Mouse (Mus musculus): ENCODE measurements at regions not wholly inside any gene's neighbourhood (a gene's known extent, or its start where the extent isn't known, plus 50 kb on each side); places are given as distances from the start of the nearest gene placed in this dataset.

- WGBS (ENCODE audit: insufficient replicate concordance) = 57% methylated on average over 11 of the region's 11 CpGs
These were observed 208.9 kb upstream of the Tcerg1l start for GRCm38 (mm10) chr7:138606363-138606964.

GRCm38 (mm10) chr7:138605923-138606322 is 208.4 kb upstream of the Tcerg1l start:
- no peak overlapping the region for H3K4me2 ChIP-seq (ENCODE audit: low read depth)
- TF ChIP-seq EP300 (IDR thresholded peaks at IDR 0.05; ENCODE audit: low read depth) (no peak), CTCF (IDR thresholded peaks at IDR 0.05; ENCODE audit: low read depth) (no peak)
- no peak overlapping the region for H3K27ac ChIP-seq
- no peak overlapping the region for H3K4me3 ChIP-seq (ENCODE audit: insufficient read depth in 1 of 2, low read depth in 2 of 2, low read length in 2 of 2)
- no peaks in the 10 kb centered on the region for H3K36me3 ChIP-seq (replicated peaks; ENCODE audit: control insufficient read depth, insufficient read depth, low read depth)
- H3K27me3 ChIP-seq (ENCODE audit: control insufficient read depth, insufficient read depth, low read length) = no peaks in the 10 kb centered on the region
- ATAC-seq (ENCODE audit: insufficient read depth) (no peak), DNase-seq (ENCODE audit: low read depth in 3 of 3, low spot score in 3 of 3) (no peak)
- no peak overlapping the region for H3K9ac ChIP-seq (replicated peaks)
- H3K4me1 ChIP-seq (replicated peaks; ENCODE audit: control insufficient read depth in 2 of 2, insufficient read depth in 2 of 2, low read length in 1 of 2) = no peaks in the 10 kb centered on the region
- no peaks in the 10 kb centered on the region for H3K9me3 ChIP-seq (ENCODE audit: control insufficient read depth, low read length)

More at GRCm38 (mm10) chr7:138606363-138606964, 208.9 kb upstream of the Tcerg1l start:
- no peaks in the 10 kb centered on the region for H3K9me3 ChIP-seq (ENCODE audit: control insufficient read depth, low read length)
- H3K27ac ChIP-seq = no peak overlapping the region
- H3K36me3 ChIP-seq (replicated peaks; ENCODE audit: control insufficient read depth, insufficient read depth, low read depth) = no peaks in the 10 kb centered on the region
- no peak overlapping the region for H3K9ac ChIP-seq (replicated peaks)
- no peak overlapping the region for H3K4me2 ChIP-seq (ENCODE audit: low read depth)
- TF ChIP-seq EP300 (IDR thresholded peaks at IDR 0.05; ENCODE audit: low read depth) (no peak), CTCF (IDR thresholded peaks at IDR 0.05; ENCODE audit: low read depth) (no peak)
- H3K4me1 ChIP-seq (replicated peaks; ENCODE audit: control insufficient read depth in 2 of 2, insufficient read depth in 2 of 2, low read length in 1 of 2) = no peaks in the 10 kb centered on the region
- H3K4me3 ChIP-seq (ENCODE audit: insufficient read depth in 1 of 2, low read depth in 2 of 2, low read length in 2 of 2) = no peak overlapping the region
- H3K27me3 ChIP-seq (ENCODE audit: control insufficient read depth, insufficient read depth, low read length) = no peaks in the 10 kb centered on the region
- no peak for DNase-seq (ENCODE audit: low read depth in 3 of 3, low spot score in 3 of 3)
- no peak for ATAC-seq (ENCODE audit: insufficient read depth)

- Histone ChIP-seq H3K9ac (replicated peaks) (no peak overlapping the region), H3K36me3 (replicated peaks; ENCODE audit: control insufficient read depth, insufficient read depth, low read depth) (no peaks in the 10 kb centered on the region), H3K4me1 (replicated peaks; ENCODE audit: control insufficient read depth in 2 of 2, insufficient read depth in 2 of 2, low read length in 1 of 2) (no peaks in the 10 kb centered on the region), H3K27ac (no peak overlapping the region), H3K27me3 (ENCODE audit: control insufficient read depth, insufficient read depth, low read length) (no peaks in the 10 kb centered on the region), H3K9me3 (ENCODE audit: control insufficient read depth, low read length) (no peaks in the 10 kb centered on the region), H3K4me2 (ENCODE audit: low read depth) (no peak overlapping the region), H3K4me3 (ENCODE audit: insufficient read depth in 1 of 2, low read depth in 2 of 2, low read length in 2 of 2) (no peak overlapping the region)
- 54% methylated on average over 4 of the region's 4 CpGs for WGBS (ENCODE audit: insufficient replicate concordance)
- no peak for DNase-seq (ENCODE audit: low read depth in 3 of 3, low spot score in 3 of 3)
- ATAC-seq (ENCODE audit: insufficient read depth) = no peak
- no peak for TF ChIP-seq CTCF (IDR thresholded peaks at IDR 0.05; ENCODE audit: low read depth)
- TF ChIP-seq EP300 (IDR thresholded peaks at IDR 0.05; ENCODE audit: low read depth) = no peak
These were observed 204.2 kb upstream of the Tcerg1l start for GRCm38 (mm10) chr7:138601749-138602148.

- Histone ChIP-seq H3K4me3 (ENCODE audit: insufficient read depth in 1 of 2, low read depth in 2 of 2, low read length in 2 of 2) (no peak overlapping the region), H3K27me3 (ENCODE audit: control insufficient read depth, insufficient read depth, low read length) (no peaks in the 10 kb centered on the region), H3K9me3 (ENCODE audit: control insufficient read depth, low read length) (no peaks in the 10 kb centered on the region), H3K9ac (replicated peaks) (no peak overlapping the region), H3K27ac (no peak overlapping the region), H3K36me3 (replicated peaks; ENCODE audit: control insufficient read depth, insufficient read depth, low read depth) (no peaks in the 10 kb centered on the region), H3K4me2 (ENCODE audit: low read depth) (no peak overlapping the region), H3K4me1 (replicated peaks; ENCODE audit: control insufficient read depth in 2 of 2, insufficient read depth in 2 of 2, low read length in 1 of 2) (no peaks in the 10 kb centered on the region)
- WGBS (ENCODE audit: insufficient replicate concordance) = 81% methylated on average over 2 of the region's 2 CpGs
- no peak for ATAC-seq (ENCODE audit: insufficient read depth)
- TF ChIP-seq CTCF (IDR thresholded peaks at IDR 0.05; ENCODE audit: low read depth) = no peak
- DNase-seq (ENCODE audit: low read depth in 3 of 3, low spot score in 3 of 3) = no peak
These were observed 195.8 kb upstream of the Tcerg1l start for GRCm38 (mm10) chr7:138593344-138593743.

GRCm38 (mm10) chr7:138567352-138567751 is 169.8 kb upstream of the Tcerg1l start:
- WGBS (ENCODE audit: insufficient replicate concordance) = 54% methylated on average over 3 of the region's 3 CpGs
- Histone ChIP-seq H3K9me3 (ENCODE audit: control insufficient read depth, low read length) (no peaks in the 10 kb centered on the region), H3K4me3 (ENCODE audit: insufficient read depth in 1 of 2, low read depth in 2 of 2, low read length in 2 of 2) (no peak overlapping the region), H3K27me3 (ENCODE audit: control insufficient read depth, insufficient read depth, low read length) (no peaks in the 10 kb centered on the region), H3K4me1 (replicated peaks; ENCODE audit: control insufficient read depth in 2 of 2, insufficient read depth in 2 of 2, low read length in 1 of 2) (no peaks in the 10 kb centered on the region), H3K4me2 (ENCODE audit: low read depth) (no peak overlapping the region), H3K36me3 (replicated peaks; ENCODE audit: control insufficient read depth, insufficient read depth, low read depth) (no peaks in the 10 kb centered on the region), H3K27ac (no peak overlapping the region), H3K9ac (replicated peaks) (no peak overlapping the region)
- ATAC-seq (ENCODE audit: insufficient read depth) = no peak
- TF ChIP-seq CTCF (IDR thresholded peaks at IDR 0.05; ENCODE audit: low read depth) = no peak
- TF ChIP-seq EP300 (IDR thresholded peaks at IDR 0.05; ENCODE audit: low read depth) = no peak
- no peak for DNase-seq (ENCODE audit: low read depth in 3 of 3, low spot score in 3 of 3)
